Mouse (Mus musculus): ENCODE data around the gene Tcf7l2.

DNA sequence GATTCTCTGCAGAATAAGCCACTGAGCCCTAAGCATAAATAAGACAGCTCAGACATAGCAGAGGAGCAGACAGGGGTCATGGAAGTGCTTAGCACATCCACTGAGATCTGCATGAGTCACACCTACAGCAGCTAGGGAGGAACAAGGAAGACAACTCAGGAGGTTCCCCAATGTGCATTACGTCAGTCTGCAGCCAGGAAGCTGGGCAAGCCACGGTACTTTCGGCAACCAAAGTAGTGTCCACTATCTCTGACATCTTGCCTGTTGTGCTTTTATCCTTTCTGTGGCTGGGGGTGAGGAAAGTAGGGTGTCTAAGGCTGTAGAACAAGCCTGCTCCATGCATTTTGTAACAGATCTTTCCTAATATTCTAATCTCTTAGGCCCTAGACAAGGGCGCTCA lies 27.6 kb upstream of the Tcf7l2 start:
- TF ChIP-seq GATA1 (IDR thresholded peaks at IDR 0.05; ENCODE audit: borderline replicate concordance, low read length): no peak
- TF ChIP-seq CTCF (IDR thresholded peaks at IDR 0.05; ENCODE audit: low read depth, low read length): no peak
- TF ChIP-seq POLR2AphosphoS5 (IDR thresholded peaks at IDR 0.05; ENCODE audit: insufficient replicate concordance, low read depth, low read length): no peak
- TF ChIP-seq TAL1 (conservative IDR thresholded peaks at IDR 0.05; ENCODE audit: low read depth, low read length): no peak
- no peak for TF ChIP-seq GATA2 (IDR thresholded peaks at IDR 0.05; ENCODE audit: borderline replicate concordance, low read depth, low read length)

Data from G1E (cell line).